Mouse (Mus musculus) bone marrow, adult 2 months (tissue): ENCODE results near the gene Fzr1. TPM values are rescaled to one million over a fixed set of nuclear protein-coding genes. Genes with fewer than 3 reads are reported as not detected.

Experiments
- H3K27ac ChIP-seq: fragments of 200-500 bp; 2 replicates; pipeline ENCODE4 v1.5.1; 2012; ENCODE audit warnings: low read depth, mild to moderate bottlenecking, control low read depth, inconsistent platforms, low read length; ENCODE audit not compliant: control insufficient read depth, poor library complexity, insufficient read depth
- H3K4me1 ChIP-seq: fragments of 200-500 bp; 2 replicates; pipeline ENCODE4 v1.6.1; 2011; ENCODE audit warnings: low read length; ENCODE audit not compliant: control insufficient read depth, insufficient read depth
- H3K4me3 ChIP-seq: fragments of 200-500 bp; replicated peaks from 2 replicates; pipeline ENCODE3; 2011; ENCODE audit warnings: mild to moderate bottlenecking, low read depth, low read length, control low read depth; ENCODE audit not compliant: control insufficient read depth
- CTCF ChIP-seq: fragments of 200-500 bp; IDR thresholded peaks from 2 replicates; pipeline ENCODE4 v1.5.1; 2011; ENCODE audit warnings: low read length, control low read depth; ENCODE audit not compliant: control insufficient read depth, insufficient read depth
- POLR2A ChIP-seq: fragments of 200-500 bp; IDR thresholded peaks from 2 replicates; pipeline ENCODE4 v1.6.1; 2011; ENCODE audit warnings: low read depth, mild to moderate bottlenecking, control low read depth, low read length, borderline replicate concordance; ENCODE audit not compliant: control insufficient read depth
- WGBS: fragments of 180-500 bp; shearing (Covaris S2); methylation state at CpG from one replicate; pipeline ENCODE4 v1.1.7; 2018; 5-methylcytosine and 5-hydroxymethylcytosine counted together
- polyA plus RNA-seq: library from polyadenylated mRNA; stranded (reverse); fragments of >200 nt; gene quantifications from 2 replicates; pipeline ENCODE4 v1.2.4, GENCODE M21; 2011; ENCODE audit warnings: low replicate concordance; ENCODE audit not compliant: missing spikeins, insufficient read depth, insufficient read length

The Fzr1 gene
- polyA plus RNA-seq, 1 experiment: 131 TPM

- WGBS: 75% methylated on average over 22 of the region's 22 CpGs
- H3K27ac ChIP-seq: no peak overlapping the region
- no peak for TF ChIP-seq POLR2A
- TF ChIP-seq CTCF: no peak
- peaks cover 3% of the 10 kb centered on the region for H3K4me1 ChIP-seq
- no peak overlapping the region for H3K4me3 ChIP-seq
Observed at GRCm38 (mm10) chr10:81385603-81386306, 7.4 kb upstream of the Fzr1 start.

- peaks cover 4% of the 10 kb centered on the region for H3K4me1 ChIP-seq
- peak overlapping the region; percentile 54 for H3K27ac ChIP-seq
- H3K4me3 ChIP-seq: peak overlapping the region; percentile 83
- under 1% methylated on average over 19 of the region's 19 CpGs for WGBS
- TF ChIP-seq POLR2A: no peak
- TF ChIP-seq CTCF: no peak
Observed at GRCm38 (mm10) chr10:81384605-81384982, 6.3 kb upstream of the Fzr1 start.

- TF ChIP-seq CTCF: no peak
- TF ChIP-seq POLR2A: peak; percentile 98
- H3K27ac ChIP-seq: peak within 1 kb of the TSS; percentile 54
- H3K4me1 ChIP-seq: peaks cover 4% of the 10 kb centered on the region
- peak within 1 kb of the TSS; percentile 83 for H3K4me3 ChIP-seq
- 6% methylated on average over 54 of the region's 54 CpGs for WGBS
Observed at GRCm38 (mm10) chr10:81383802-81384604, 5.7 kb upstream of the Fzr1 start, which contains the start of the genes Dohh and Gm48551. Dohh (plus strand) TSS chr10:81384428. Gm48551 (plus strand) TSS chr10:81384466.

DNA sequence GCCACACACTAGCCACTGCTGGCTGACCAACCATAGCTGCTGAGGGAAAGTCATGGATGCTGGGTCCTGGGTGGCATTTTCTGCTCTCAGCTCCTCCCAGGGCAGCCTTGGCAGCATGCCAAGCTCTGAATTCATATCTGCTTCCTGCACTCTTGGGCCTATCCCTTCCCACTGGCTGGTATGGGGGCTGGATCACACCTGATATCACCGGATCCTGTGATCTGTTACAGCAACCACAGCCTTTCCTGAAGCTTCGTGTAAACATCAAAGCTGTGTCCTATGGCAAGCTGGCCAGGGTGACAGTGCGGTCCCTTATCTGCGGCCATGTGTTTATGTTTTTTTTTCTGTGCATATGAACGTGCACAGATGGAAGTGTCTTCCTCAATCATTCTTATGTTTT is 3.7 kb upstream of the Fzr1 start:
- peaks cover 4% of the 10 kb centered on the region for H3K4me1 ChIP-seq
- 14% methylated on average over 5 of the region's 5 CpGs for WGBS
- H3K27ac ChIP-seq: peak overlapping the region; percentile 92
- TF ChIP-seq CTCF (no peak), POLR2A (no peak)
- H3K4me3 ChIP-seq: no peak overlapping the region

- TF ChIP-seq POLR2A (no peak), CTCF (no peak)
- peaks cover 5% of the 10 kb centered on the region for H3K4me1 ChIP-seq
- H3K4me3 ChIP-seq: no peak overlapping the region
- peak overlapping the region; percentile 21 for H3K27ac ChIP-seq
- 51% methylated on average over 6 of the region's 6 CpGs for WGBS
Observed at GRCm38 (mm10) chr10:81379809-81380378, 1.6 kb upstream of the Fzr1 start.

- Histone ChIP-seq H3K27ac (peak overlapping the region; percentile 74), H3K4me3 (peak overlapping the region; percentile 85), H3K4me1 (peaks cover 4% of the 10 kb centered on the region)
- TF ChIP-seq CTCF: no peak
- no peak for TF ChIP-seq POLR2A
- 59% methylated on average over 3 of the region's 3 CpGs for WGBS
Observed at GRCm38 (mm10) chr10:81379183-81379553, 852 bp upstream of the Fzr1 start.

DNA sequence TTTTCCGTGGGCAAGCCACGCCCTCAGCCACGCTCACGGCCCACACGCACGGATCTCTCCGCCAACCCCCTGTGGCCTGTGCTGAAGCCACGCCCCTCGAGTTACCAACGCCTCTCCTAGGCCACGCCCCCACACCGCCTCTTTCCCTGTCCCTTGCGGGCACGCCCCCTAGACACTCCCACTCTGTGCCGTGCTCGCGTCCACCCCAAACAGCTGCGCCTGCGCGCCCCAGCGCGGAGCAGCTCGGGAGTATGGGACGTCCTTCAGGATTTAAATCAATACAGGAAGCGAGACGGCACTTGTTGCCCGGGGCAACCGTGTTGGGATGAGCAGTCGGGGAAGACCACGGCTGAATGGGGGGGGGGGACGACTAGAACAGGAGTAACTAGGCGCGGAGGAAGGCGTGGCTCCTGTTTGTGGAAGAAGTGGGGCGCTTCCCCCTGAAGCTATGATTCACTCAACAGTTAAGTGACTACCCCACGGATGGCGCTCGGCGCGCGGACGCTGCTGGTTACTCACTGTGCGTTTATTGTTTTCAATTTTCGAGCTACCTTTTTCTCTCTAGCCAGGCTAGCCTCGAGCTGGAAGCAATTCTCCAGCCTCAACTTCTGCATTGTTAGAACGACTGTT is 352 bp upstream of the Fzr1 start:
- TF ChIP-seq CTCF (peak; percentile 19; the same call in 1 of the 2 replicates), POLR2A (peak; percentile 50; the same call in 1 of the 2 replicates)
- Histone ChIP-seq H3K4me1 (peaks cover 4% of the 10 kb centered on the region), H3K27ac (peak overlapping the region; percentile 74), H3K4me3 (peak overlapping the region; percentile 85)
- WGBS: under 1% methylated on average over 46 of the region's 46 CpGs

DNA sequence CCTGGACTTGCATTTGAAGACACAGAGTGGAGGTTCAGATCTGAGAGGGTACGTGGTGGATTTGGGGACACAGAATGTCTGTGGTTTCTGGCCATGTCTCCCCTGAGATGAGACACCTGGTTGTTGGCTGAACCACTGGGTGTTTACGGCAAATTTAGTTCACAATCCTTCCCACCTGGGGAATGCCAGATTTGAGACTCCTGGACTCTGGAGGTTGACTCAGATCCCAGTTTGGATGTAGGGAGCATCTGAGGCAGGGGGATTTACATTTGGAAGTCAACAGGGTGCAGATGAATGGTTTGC is 1.0 kb downstream of the Fzr1 start:
- TF ChIP-seq CTCF (no peak), POLR2A (no peak)
- Histone ChIP-seq H3K27ac (peak overlapping the region; percentile 74), H3K4me1 (peaks cover 4% of the 10 kb centered on the region), H3K4me3 (peak overlapping the region; percentile 70)
- 42% methylated on average over 2 of the region's 2 CpGs for WGBS
